Mouse (Mus musculus): ENCODE results near the gene Plekhn1. TPM values are rescaled to one million over a fixed set of nuclear protein-coding genes. Genes with fewer than 3 reads are reported as not detected.

Gene Plekhn1
- polyA plus RNA-seq, 1 experiment from 2014 or later = 20.1 TPM

- H3K36me3 ChIP-seq (ENCODE audit: control insufficient read depth, insufficient read depth, low read length) = 0 out of 2 replicates have a peak, but pooled peaks cover 1% of the 10 kb centered on the region
- no peak overlapping the region for H3K4me2 ChIP-seq (ENCODE audit: low read depth, severe bottlenecking)
- no peaks in the 10 kb centered on the region for H3K27me3 ChIP-seq (ENCODE audit: control insufficient read depth, insufficient read depth, low read length)
- WGBS = 93% methylated on average over 7 of the region's 7 CpGs
- H3K4me3 ChIP-seq (ENCODE audit: low read depth, low read length) = no peak overlapping the region
- ATAC-seq (ENCODE audit: insufficient number of reproducible peaks, low FRiP score, low TSS enrichment, low read depth) = no peak
- H3K9ac ChIP-seq (ENCODE audit: low read length) = no peak overlapping the region
- DNase-seq (ENCODE audit: low spot score) = no peak
- H3K27ac ChIP-seq (replicated peaks; ENCODE audit: low read depth, low read length) = no peak overlapping the region
- no peaks in the 10 kb centered on the region for H3K9me3 ChIP-seq (ENCODE audit: control insufficient read depth, low read length)
- H3K4me1 ChIP-seq (ENCODE audit: control insufficient read depth, insufficient read depth, low read length) = peaks cover 29% of the 10 kb centered on the region
Measured at GRCm38 (mm10) chr4:156184291-156184954, 50.2 kb downstream of the Plekhn1 start.

- Histone ChIP-seq H3K27ac (replicated peaks; ENCODE audit: low read depth, low read length) (no peak overlapping the region), H3K9ac (ENCODE audit: low read length) (no peak overlapping the region), H3K9me3 (ENCODE audit: control insufficient read depth, low read length) (no peaks in the 10 kb centered on the region), H3K4me2 (ENCODE audit: low read depth, severe bottlenecking) (no peak overlapping the region), H3K27me3 (ENCODE audit: control insufficient read depth, insufficient read depth, low read length) (no peaks in the 10 kb centered on the region), H3K36me3 (ENCODE audit: control insufficient read depth, insufficient read depth, low read length) (peaks cover 4% of the 10 kb centered on the region; the same call in 1 of the 2 replicates), H3K4me3 (ENCODE audit: low read depth, low read length) (no peak overlapping the region), H3K4me1 (ENCODE audit: control insufficient read depth, insufficient read depth, low read length) (peaks cover 23% of the 10 kb centered on the region)
- DNase-seq (ENCODE audit: low spot score) (no peak), ATAC-seq (ENCODE audit: insufficient number of reproducible peaks, low FRiP score, low TSS enrichment, low read depth) (no peak)
- 89% methylated on average over 5 of the region's 5 CpGs for WGBS
Measured at GRCm38 (mm10) chr4:156183747-156184146, 50.9 kb downstream of the Plekhn1 start.

- Histone ChIP-seq H3K27ac (replicated peaks; ENCODE audit: low read depth, low read length) (no peak overlapping the region), H3K4me3 (ENCODE audit: low read depth, low read length) (no peak overlapping the region), H3K4me1 (ENCODE audit: control insufficient read depth, insufficient read depth, low read length) (no peaks in the 10 kb centered on the region), H3K27me3 (ENCODE audit: control insufficient read depth, insufficient read depth, low read length) (no peaks in the 10 kb centered on the region), H3K36me3 (ENCODE audit: control insufficient read depth, insufficient read depth, low read length) (peaks cover 23% of the 10 kb centered on the region), H3K4me2 (ENCODE audit: low read depth, severe bottlenecking) (no peak overlapping the region), H3K9ac (ENCODE audit: low read length) (no peak overlapping the region), H3K9me3 (ENCODE audit: control insufficient read depth, low read length) (no peaks in the 10 kb centered on the region)
- DNase-seq (ENCODE audit: low spot score) (no peak), ATAC-seq (ENCODE audit: insufficient number of reproducible peaks, low FRiP score, low TSS enrichment, low read depth) (no peak)
- WGBS = 93% methylated on average over 9 of the region's 9 CpGs
Measured at GRCm38 (mm10) chr4:156177630-156178029, 57.0 kb downstream of the Plekhn1 start.

GRCm38 (mm10) chr4:156171828-156172227 lies 62.8 kb downstream of the Plekhn1 start:
- Histone ChIP-seq H3K9ac (ENCODE audit: low read length) (no peak overlapping the region), H3K4me2 (ENCODE audit: low read depth, severe bottlenecking) (no peak overlapping the region), H3K27ac (replicated peaks; ENCODE audit: low read depth, low read length) (no peak overlapping the region), H3K36me3 (ENCODE audit: control insufficient read depth, insufficient read depth, low read length) (peaks cover 55% of the 10 kb centered on the region), H3K27me3 (ENCODE audit: control insufficient read depth, insufficient read depth, low read length) (no peaks in the 10 kb centered on the region), H3K4me1 (ENCODE audit: control insufficient read depth, insufficient read depth, low read length) (no peaks in the 10 kb centered on the region), H3K9me3 (ENCODE audit: control insufficient read depth, low read length) (no peaks in the 10 kb centered on the region), H3K4me3 (ENCODE audit: low read depth, low read length) (no peak overlapping the region)
- DNase-seq (ENCODE audit: low spot score) = no peak
- no peak for ATAC-seq (ENCODE audit: insufficient number of reproducible peaks, low FRiP score, low TSS enrichment, low read depth)
- 94% methylated on average over 11 of the region's 11 CpGs for WGBS

Small RNAs within 50 kb of the gene (microRNA-seq; reads per million reads assigned to microRNA genes)
- gene Mir7658 = 6.1 reads per million, percentile 13 among the genes with 10 or more reads in this experiment

Other genes starting within 250 kb of the Plekhn1 start
- 15.4 and 16.4 TPM in 2 replicates for gene B3galt6, start 242.2 kb downstream of the Plekhn1 start, polyA plus RNA-seq (2014; fragmentation: Nextera tagmentation; extraction: Ambion mirVana)
- gene Sdf4, start 242.0 kb downstream of the Plekhn1 start, polyA plus RNA-seq (2014; fragmentation: Nextera tagmentation; extraction: Ambion mirVana) = 131 and 142 TPM in 2 replicates
- 0.29 and 0.58 TPM in 2 replicates for gene Tnfrsf4, start 221.0 kb downstream of the Plekhn1 start, polyA plus RNA-seq (2014; fragmentation: Nextera tagmentation; extraction: Ambion mirVana)
- gene Tnfrsf18, start 208.7 kb downstream of the Plekhn1 start, polyA plus RNA-seq (2014; fragmentation: Nextera tagmentation; extraction: Ambion mirVana) = 0.62 and 0.65 TPM in 2 replicates
- 0.33 and 0.55 TPM in 2 replicates for gene Ttll10, start 175.4 kb downstream of the Plekhn1 start, polyA plus RNA-seq (2014; fragmentation: Nextera tagmentation; extraction: Ambion mirVana)
- gene 9430015G10Rik, start 124.9 kb downstream of the Plekhn1 start, polyA plus RNA-seq (2014; fragmentation: Nextera tagmentation; extraction: Ambion mirVana) = 61.9 and 71.4 TPM in 2 replicates
- 0.81 and 1.0 TPM in 2 replicates for gene Rnf223, start 104.3 kb downstream of the Plekhn1 start, polyA plus RNA-seq (2014; fragmentation: Nextera tagmentation; extraction: Ambion mirVana)
- 38.6 and 41.5 TPM in 2 replicates for gene Agrn, start 37.4 kb downstream of the Plekhn1 start, polyA plus RNA-seq (2014; fragmentation: Nextera tagmentation; extraction: Ambion mirVana)
- 0.20 TPM in 1 of 2 replicates, not detected in the other for gene Isg15, start 34.0 kb downstream of the Plekhn1 start, polyA plus RNA-seq (2014; fragmentation: Nextera tagmentation; extraction: Ambion mirVana)
- gene AW011738, start 31.6 kb downstream of the Plekhn1 start, polyA plus RNA-seq (2014; fragmentation: Nextera tagmentation; extraction: Ambion mirVana) = 0.28 and 0.70 TPM in 2 replicates
- gene Perm1, start 19.0 kb downstream of the Plekhn1 start, polyA plus RNA-seq (2014; fragmentation: Nextera tagmentation; extraction: Ambion mirVana) = 0.26 and 0.35 TPM in 2 replicates
- gene Noc2l, start 1.2 kb upstream of the Plekhn1 start, polyA plus RNA-seq (2014; fragmentation: Nextera tagmentation; extraction: Ambion mirVana) = 86.4 and 92.0 TPM in 2 replicates
- gene Samd11, start 20.8 kb upstream of the Plekhn1 start, polyA plus RNA-seq (2014; fragmentation: Nextera tagmentation; extraction: Ambion mirVana) = 0.60 and 0.61 TPM in 2 replicates
- not detected in 2 replicates for gene Vmn2r-ps159, start 96.2 kb upstream of the Plekhn1 start, polyA plus RNA-seq (2014; fragmentation: Nextera tagmentation; extraction: Ambion mirVana)